Comparison of ENCODE assay signal across 12 mouse cellular contexts in the genomic region with DNA sequence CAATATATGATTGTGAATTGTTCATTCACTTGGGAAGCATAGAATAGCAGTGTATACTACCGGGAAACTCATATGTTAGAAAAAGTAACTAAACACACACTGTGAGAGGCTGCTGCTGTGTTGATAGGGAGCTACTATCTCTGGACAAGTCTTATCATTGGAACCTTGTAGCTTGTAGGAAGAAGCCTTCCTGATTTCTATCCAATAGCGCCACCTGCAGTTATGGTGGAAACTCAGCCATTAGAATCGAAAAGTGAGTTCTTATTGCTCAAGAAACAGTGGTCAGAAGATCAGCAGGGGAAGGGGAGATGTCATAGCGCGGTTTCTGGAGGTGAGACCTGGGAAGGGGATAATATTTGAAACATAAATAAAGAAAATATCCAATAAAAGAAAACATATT.
DNase-seq lines count a peak whose midpoint lies in the region; ATAC-seq and TF ChIP-seq lines count a peak whose summit lies in the region.
"Had no signal": no experiment of that assay in that cellular context is flagged by ENCODE, and none has a peak within 500 bp of the region (broad histone marks: within the 10 kb centered on the region; RNA-seq: fewer than 3 reads in every experiment).

No protein-coding gene starts in this region.

- no peak overlapping the region for H3K4me2 ChIP-seq in forebrain, postnatal 0 days (ENCODE audit: low read depth)
- H3K4me2 ChIP-seq in forebrain, embryonic 16.5 days (ENCODE audit: low read length) = no peak overlapping the region
- no peak overlapping the region for H3K4me2 ChIP-seq in midbrain, embryonic 12.5 days (replicated peaks)
- no peak overlapping the region for H3K4me2 ChIP-seq in midbrain, embryonic 13.5 days (replicated peaks)
- H3K4me2 ChIP-seq in liver, embryonic 11.5 days = no peak overlapping the region

- peak; percentile 55 for TF ChIP-seq CTCF in forebrain, postnatal 0 days (IDR thresholded peaks at IDR 0.05; ENCODE audit: low read depth)
- peak; percentile 73 for TF ChIP-seq CTCF in layer of hippocampus, adult 2 months (conservative IDR thresholded peaks at IDR 0.05)

- no peaks in the 10 kb centered on the region for H3K36me3 ChIP-seq in forebrain, postnatal 0 days (ENCODE audit: insufficient read depth)
- H3K36me3 ChIP-seq in forebrain, embryonic 16.5 days (ENCODE audit: control insufficient read depth, insufficient read depth) = no peaks in the 10 kb centered on the region
- H3K36me3 ChIP-seq in midbrain, embryonic 12.5 days = no peaks in the 10 kb centered on the region
- no peaks in the 10 kb centered on the region for H3K36me3 ChIP-seq in midbrain, embryonic 13.5 days
- no peaks in the 10 kb centered on the region for H3K36me3 ChIP-seq in liver, embryonic 11.5 days (ENCODE audit: control insufficient read depth, insufficient read depth, low read length)

- H3K9ac ChIP-seq in forebrain, postnatal 0 days = no peak overlapping the region
- no peak overlapping the region for H3K9ac ChIP-seq in forebrain, embryonic 16.5 days (replicated peaks; ENCODE audit: low read depth, low read length)
- no peak overlapping the region for H3K9ac ChIP-seq in midbrain, embryonic 12.5 days (replicated peaks)
- H3K9ac ChIP-seq in midbrain, embryonic 13.5 days (replicated peaks) = no peak overlapping the region
- no peak overlapping the region for H3K9ac ChIP-seq in liver, embryonic 11.5 days (ENCODE audit: low read depth, low read length)

- no peak overlapping the region for H3K27ac ChIP-seq in forebrain, postnatal 0 days (ENCODE audit: low read depth, low read length)
- H3K27ac ChIP-seq in forebrain, embryonic 16.5 days (ENCODE audit: low read length) = no peak overlapping the region
- no peak overlapping the region for H3K27ac ChIP-seq in midbrain, embryonic 12.5 days (replicated peaks)
- no peak overlapping the region for H3K27ac ChIP-seq in midbrain, embryonic 13.5 days
- no peak overlapping the region for H3K27ac ChIP-seq in layer of hippocampus, adult 2 months
- no peak overlapping the region for H3K27ac ChIP-seq in liver, embryonic 11.5 days (ENCODE audit: low read depth, low read length)
- H3K27ac ChIP-seq: macrophage had no signal

- no peak for ATAC-seq in forebrain, postnatal 0 days
- no peak for ATAC-seq in forebrain, embryonic 16.5 days
- 0 out of 2 replicates have a peak, but pooled peaks have one; percentile 49 for ATAC-seq in midbrain, embryonic 12.5 days (ENCODE audit: low FRiP score, low read depth)
- ATAC-seq in midbrain, embryonic 13.5 days = no peak
- ATAC-seq in liver, embryonic 11.5 days (replicated peaks; ENCODE audit: low FRiP score) = no peak

- DNase-seq in forebrain, postnatal 0 days = peak; percentile 55
- DNase-seq in layer of hippocampus, adult 2 months (ENCODE audit: low spot score in 2 of 2) = peak; percentile 4 to 22
- DNase-seq in telencephalon, adult 2 months (ENCODE audit: low read depth, low spot score) = peak; percentile 55
- no peak for DNase-seq in liver, embryonic 11.5 days (ENCODE audit: low spot score)
- no peak for DNase-seq in ovary, postnatal 14 days (ENCODE audit: low spot score)
- DNase-seq: cerebellum, postnatal 36 days; heart, adult 18-20 months; kidney, postnatal 4 days had no signal

- H3K27me3 ChIP-seq in forebrain, postnatal 0 days (ENCODE audit: insufficient read depth, low read length) = no peaks in the 10 kb centered on the region
- H3K27me3 ChIP-seq in forebrain, embryonic 16.5 days (replicated peaks; ENCODE audit: control insufficient read depth, insufficient read depth, low read length) = no peaks in the 10 kb centered on the region
- H3K27me3 ChIP-seq in midbrain, embryonic 12.5 days = no peaks in the 10 kb centered on the region
- no peaks in the 10 kb centered on the region for H3K27me3 ChIP-seq in midbrain, embryonic 13.5 days
- H3K27me3 ChIP-seq in liver, embryonic 11.5 days (replicated peaks; ENCODE audit: control insufficient read depth, insufficient read depth, low read length) = no peaks in the 10 kb centered on the region

- no peaks in the 10 kb centered on the region for H3K9me3 ChIP-seq in forebrain, postnatal 0 days (ENCODE audit: low read length)
- H3K9me3 ChIP-seq in forebrain, embryonic 16.5 days (ENCODE audit: control insufficient read depth, low read length) = no peaks in the 10 kb centered on the region
- no peaks in the 10 kb centered on the region for H3K9me3 ChIP-seq in midbrain, embryonic 12.5 days
- H3K9me3 ChIP-seq in midbrain, embryonic 13.5 days = no peaks in the 10 kb centered on the region
- no peaks in the 10 kb centered on the region for H3K9me3 ChIP-seq in liver, embryonic 11.5 days (ENCODE audit: control insufficient read depth, low read length)

- no peaks in the 10 kb centered on the region for H3K4me1 ChIP-seq in forebrain, postnatal 0 days (ENCODE audit: insufficient read depth)
- no peaks in the 10 kb centered on the region for H3K4me1 ChIP-seq in forebrain, embryonic 16.5 days (replicated peaks; ENCODE audit: control insufficient read depth, insufficient read depth, low read length)
- H3K4me1 ChIP-seq in midbrain, embryonic 12.5 days = no peaks in the 10 kb centered on the region
- no peaks in the 10 kb centered on the region for H3K4me1 ChIP-seq in midbrain, embryonic 13.5 days (replicated peaks)
- H3K4me1 ChIP-seq in liver, embryonic 11.5 days (replicated peaks; ENCODE audit: control insufficient read depth, insufficient read depth, low read length) = no peaks in the 10 kb centered on the region

- WGBS in forebrain, postnatal 0 days = 52% methylated on average over 5 of the region's 5 CpGs
- 43% methylated on average over 5 of the region's 5 CpGs for WGBS in forebrain, embryonic 16.5 days
- 44% methylated on average over 5 of the region's 5 CpGs for WGBS in midbrain, embryonic 12.5 days
- WGBS in midbrain, embryonic 13.5 days = 54% methylated on average over 5 of the region's 5 CpGs
- WGBS in liver, embryonic 11.5 days = 40% methylated on average over 5 of the region's 5 CpGs

- no peak overlapping the region for H3K4me3 ChIP-seq in forebrain, postnatal 0 days (ENCODE audit: low read depth, low read length)
- H3K4me3 ChIP-seq in forebrain, embryonic 16.5 days (replicated peaks; ENCODE audit: low read length) = no peak overlapping the region
- no peak overlapping the region for H3K4me3 ChIP-seq in midbrain, embryonic 12.5 days
- no peak overlapping the region for H3K4me3 ChIP-seq in midbrain, embryonic 13.5 days (replicated peaks)
- H3K4me3 ChIP-seq in layer of hippocampus, adult 2 months = no peak overlapping the region
- no peak overlapping the region for H3K4me3 ChIP-seq in liver, embryonic 11.5 days (ENCODE audit: low read depth, low read length)

Comparison
In these comparisons a context has a peak if more than half of its experiments do, and no peak if none do; other contexts are left out.
1. DNase-seq: peak in forebrain, postnatal 0 days (single experiment), layer of hippocampus, adult 2 months (2 of 2) and telencephalon, adult 2 months (single experiment); none in liver, embryonic 11.5 days (single experiment) and ovary, postnatal 14 days (single experiment).